Comparison of ENCODE assay signal across 8 mouse cellular contexts in the genomic region with DNA sequence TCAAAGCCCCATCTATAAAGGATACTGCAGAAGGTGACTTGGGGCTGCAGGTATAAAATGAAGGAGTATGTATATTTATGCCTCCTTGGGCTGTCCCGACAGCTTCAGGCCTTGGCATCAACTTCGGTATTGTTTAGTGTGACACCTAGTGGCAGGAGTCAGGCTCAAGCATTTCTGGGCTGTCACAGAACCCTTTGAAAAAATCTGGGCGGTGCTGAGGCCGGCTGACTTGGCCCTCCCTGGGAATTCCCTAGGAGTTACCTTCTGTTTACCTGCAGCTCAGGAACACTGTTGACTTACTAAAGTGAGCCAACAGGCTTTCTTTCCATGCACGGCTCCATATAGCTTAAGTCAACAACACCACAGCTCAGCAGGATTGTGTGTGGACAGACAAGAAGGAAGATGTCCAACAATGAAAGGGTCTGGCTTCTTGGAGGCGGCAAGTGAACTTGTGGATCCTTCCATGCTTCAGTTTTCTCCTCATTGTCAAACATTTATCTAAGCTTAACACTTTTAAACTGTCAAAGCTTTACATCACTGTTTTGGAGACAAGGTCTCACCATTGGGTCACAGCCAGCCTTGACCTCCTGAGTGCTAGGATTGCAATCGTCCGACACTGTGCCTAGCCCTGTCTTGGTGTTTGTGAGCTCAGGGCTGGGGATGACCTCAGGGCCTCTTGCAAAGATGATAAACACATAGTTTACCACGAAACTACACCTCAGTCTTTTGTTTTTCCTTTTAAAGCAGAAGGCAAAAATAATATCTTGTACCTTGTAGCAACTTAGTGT. TPM values are rescaled to one million over a fixed set of nuclear protein-coding genes. Genes with fewer than 3 reads are reported as not detected.
DNase-seq lines count a peak whose midpoint lies in the region; ATAC-seq and TF ChIP-seq lines count a peak whose summit lies in the region.

No protein-coding gene starts in this region.

- TF ChIP-seq POLR2A in liver, adult 2 months (IDR thresholded peaks at IDR 0.05; ENCODE audit: extremely low read depth, insufficient read depth, low read length), result no peak

- H3K4me1 ChIP-seq in liver, adult 2 months (ENCODE audit: control insufficient read depth, insufficient read depth, low read length), result peaks cover 10% of the 10 kb centered on the region
- peaks cover 11% of the 10 kb centered on the region for H3K4me1 ChIP-seq in liver, embryonic 11.5 days (replicated peaks; ENCODE audit: control insufficient read depth, insufficient read depth, low read length)

- no peak for ATAC-seq in liver, embryonic 11.5 days (replicated peaks; ENCODE audit: low FRiP score)

- no peaks in the 10 kb centered on the region for H3K27me3 ChIP-seq in liver, adult 2 months (ENCODE audit: control insufficient read depth, insufficient read depth, low read length)
- no peaks in the 10 kb centered on the region for H3K27me3 ChIP-seq in liver, embryonic 11.5 days (replicated peaks; ENCODE audit: control insufficient read depth, insufficient read depth, low read length)

- no peak overlapping the region for H3K27ac ChIP-seq in liver, adult 2 months (replicated peaks; ENCODE audit: insufficient read depth, low read depth, low read length)
- no peak overlapping the region for H3K27ac ChIP-seq in liver, embryonic 11.5 days (ENCODE audit: low read depth, low read length)

- H3K4me2 ChIP-seq in liver, embryonic 11.5 days, result no peak overlapping the region

- no peaks in the 10 kb centered on the region for H3K9me3 ChIP-seq in liver, embryonic 11.5 days (ENCODE audit: control insufficient read depth, low read length)

- peak; percentile 70 for DNase-seq in liver, adult 2 months (ENCODE audit: extremely low read depth, low read depth, low spot score)
- no peak for DNase-seq in liver, embryonic 11.5 days (ENCODE audit: low spot score)
- DNase-seq in NIH3T3 (ENCODE audit: low read depth), result peak; percentile 86
- DNase-seq in cerebellum, adult 8-10 months, result peak; percentile 74
- peak; percentile 85 for DNase-seq in heart, adult 8-10 months (ENCODE audit: low spot score)
- DNase-seq in left cerebral cortex, postnatal 4 days, result peak; percentile 62
- DNase-seq in ovary, postnatal 36 days (ENCODE audit: low spot score), result peak; percentile 56
- peak; percentile 78 for DNase-seq in thymus, postnatal 4 days

- H3K79me2 ChIP-seq in liver, adult 2 months (ENCODE audit: control insufficient read depth, insufficient read depth, low read length), result peaks cover 8% of the 10 kb centered on the region; the same call in 1 of the 2 replicates

- H3K9ac ChIP-seq in liver, adult 2 months (ENCODE audit: low read depth, low read length), result no peak overlapping the region
- H3K9ac ChIP-seq in liver, embryonic 11.5 days (ENCODE audit: low read depth, low read length), result no peak overlapping the region

- no peak overlapping the region for H3K4me3 ChIP-seq in liver, adult 2 months (ENCODE audit: insufficient read depth, low read depth, low read length)
- no peak overlapping the region for H3K4me3 ChIP-seq in liver, embryonic 11.5 days (ENCODE audit: low read depth, low read length)

- 22% methylated on average over 9 of the region's 9 CpGs for WGBS in liver, adult 2 months
- 29% methylated on average over 9 of the region's 9 CpGs for WGBS in liver, embryonic 11.5 days

- peak; percentile 74 for TF ChIP-seq CTCF in liver, adult 2 months (IDR thresholded peaks at IDR 0.05; ENCODE audit: low read depth, low read length)

- intact Hi-C loops in left cerebral cortex, postnatal 4 days (cut with DNase I), result loop anchor here (10.0 kb wide), 2 partner anchors 61 to 339 kb away; partner anchors contain the start of gene Brms1l

- H3K36me3 ChIP-seq in liver, adult 2 months (ENCODE audit: control insufficient read depth, insufficient read depth, low read length), result peaks cover 12% of the 10 kb centered on the region
- H3K36me3 ChIP-seq in liver, embryonic 11.5 days (ENCODE audit: control insufficient read depth, insufficient read depth, low read length), result peaks cover 3% of the 10 kb centered on the region; the same call in 1 of the 2 replicates

RNA-seq across cellular contexts. Expression of gene Nfkbia, which starts 2.9 kb away (rescaled TPM):
- 85.6 and 110 TPM in 2 replicates for total RNA-seq in liver, adult 2 months (2014; rRNA removed)
- polyA plus RNA-seq in liver, adult 2 months (2012; rRNA removed), result 75.3 and 76.4 TPM in 2 replicates
- 25.8 TPM in 2 replicates for polyA plus RNA-seq in liver, embryonic 11.5 days (2014; fragmentation: Nextera tagmentation; extraction: Ambion mirVana)
- 10 to 100 TPM; 27.4 to 65.8 (median 39.3) TPM for total RNA-seq in heart, adult 8-10 months (2022)
- total RNA-seq in left cerebral cortex, postnatal 4 days (2021), result 10 to 100 TPM; 26.8 to 33.6 TPM
